Mouse (Mus musculus): Measurements from ENCODE around the gene Kif27. TPM values are rescaled to one million over a fixed set of nuclear protein-coding genes. Genes with fewer than 3 reads are reported as not detected.
A peak's percentile ranks its signal among the peaks of the same experiment; 100 is the strongest.
"Not testable (repeated sequence)": the region's sequence is repeated elsewhere in the genome, so short reads cannot be mapped to it uniquely, and the experiment has no call there.

Kif27 gene
- polyA plus RNA-seq, 1 experiment, result 60.5 TPM

DNA sequence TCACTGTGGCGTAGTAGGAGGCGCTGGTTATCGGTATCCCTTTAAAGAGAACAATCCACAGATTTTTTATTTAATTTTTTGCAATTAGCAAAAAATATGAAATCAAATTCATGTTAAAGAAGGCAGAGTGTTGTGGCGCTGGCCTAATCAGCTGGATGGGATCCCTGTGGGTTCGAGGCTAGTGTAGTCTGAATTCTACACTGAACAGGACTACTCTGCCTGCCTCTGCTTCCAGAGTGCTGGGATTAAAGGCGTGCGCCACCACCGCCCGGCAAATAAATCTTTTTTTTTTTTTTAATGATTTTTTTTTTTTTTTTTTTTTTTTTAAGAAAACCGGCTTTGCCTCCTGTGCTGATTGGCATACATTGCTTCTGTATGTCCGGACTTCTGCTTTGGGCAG lies 25.4 kb upstream of the Kif27 start:
- no peaks in the 10 kb centered on the region for H3K27me3 ChIP-seq (ENCODE audit: control insufficient read depth, insufficient read depth, low read length)
- H3K36me3 ChIP-seq (ENCODE audit: control insufficient read depth, insufficient read depth, low read length), result no peaks in the 10 kb centered on the region
- H3K4me3 ChIP-seq (ENCODE audit: control insufficient read depth, low read depth, low read length), result peak overlapping the region; percentile 92
- peaks cover 3% of the 10 kb centered on the region; the same call in 1 of the 2 replicates for H3K4me1 ChIP-seq (ENCODE audit: control insufficient read depth, insufficient read depth, low read length)
- no peak overlapping the region; the same call in 1 of the 2 replicates for H3K27ac ChIP-seq (ENCODE audit: control insufficient read depth, insufficient read depth, low read depth, low read length)
- TF ChIP-seq CTCF (IDR thresholded peaks at IDR 0.05; ENCODE audit: control insufficient read depth, insufficient read depth, insufficient replicate concordance, low read depth, low read length), result no peak
- TF ChIP-seq POLR2A (IDR thresholded peaks at IDR 0.05; ENCODE audit: control insufficient read depth, low read depth, low read length), result no peak

GRCm38 (mm10) chr13:58373153-58373470 lies 14.2 kb upstream of the Kif27 start:
- H3K4me3 ChIP-seq (ENCODE audit: control insufficient read depth, low read depth, low read length), result no peak overlapping the region
- H3K4me1 ChIP-seq (ENCODE audit: control insufficient read depth, insufficient read depth, low read length), result no peaks in the 10 kb centered on the region
- TF ChIP-seq CTCF (IDR thresholded peaks at IDR 0.05; ENCODE audit: control insufficient read depth, insufficient read depth, insufficient replicate concordance, low read depth, low read length) (no peak), POLR2A (IDR thresholded peaks at IDR 0.05; ENCODE audit: control insufficient read depth, low read depth, low read length) (no peak)
- H3K36me3 ChIP-seq (ENCODE audit: control insufficient read depth, insufficient read depth, low read length), result no peaks in the 10 kb centered on the region
- H3K27ac ChIP-seq (ENCODE audit: control insufficient read depth, insufficient read depth, low read depth, low read length), result no peak overlapping the region
- no peaks in the 10 kb centered on the region for H3K27me3 ChIP-seq (ENCODE audit: control insufficient read depth, insufficient read depth, low read length)

DNA sequence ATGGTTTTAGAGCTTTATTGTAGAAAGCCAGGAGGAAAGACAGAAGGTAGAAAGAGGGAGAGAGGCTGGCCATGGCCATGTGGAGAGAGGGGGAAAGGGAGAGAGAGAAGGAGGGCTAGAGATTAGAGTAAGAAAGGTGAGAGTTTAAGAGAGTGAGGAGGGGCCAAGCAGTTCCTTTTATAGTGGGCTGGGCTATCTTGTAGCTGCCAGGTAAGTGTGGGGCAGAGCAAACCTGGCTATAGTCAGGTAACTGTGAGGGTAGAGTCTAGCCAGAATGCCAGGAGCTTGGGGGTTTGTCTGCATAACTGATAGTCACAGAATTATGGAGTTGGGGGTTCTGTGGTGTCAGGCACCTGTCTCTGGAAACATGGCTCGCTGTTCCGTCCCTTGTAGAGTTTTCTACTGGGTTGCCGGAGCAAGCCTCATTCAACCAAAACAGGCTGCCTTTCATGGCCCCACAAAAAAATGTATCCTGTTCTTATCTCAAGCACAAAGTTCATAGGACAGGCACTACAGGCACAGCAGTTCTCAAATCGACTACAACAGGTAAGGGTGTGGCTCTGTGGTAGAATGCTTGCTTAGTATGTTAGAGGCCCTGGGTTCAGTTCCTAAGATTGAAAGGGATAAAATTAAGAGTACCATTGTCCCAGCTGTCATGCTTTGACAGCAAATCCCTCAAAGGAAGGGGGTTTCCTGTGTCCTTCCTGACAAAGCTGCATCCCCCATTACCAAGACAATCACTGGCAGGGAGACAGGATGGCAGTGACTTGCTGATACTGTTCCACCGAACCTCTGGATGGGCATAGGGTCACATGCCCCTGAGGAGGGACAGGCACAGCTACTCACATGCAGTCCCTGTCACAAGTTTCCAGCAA lies 13.6 kb upstream of the Kif27 start:
- TF ChIP-seq CTCF (IDR thresholded peaks at IDR 0.05; ENCODE audit: control insufficient read depth, insufficient read depth, insufficient replicate concordance, low read depth, low read length) (no peak), POLR2A (IDR thresholded peaks at IDR 0.05; ENCODE audit: control insufficient read depth, low read depth, low read length) (no peak)
- H3K27ac ChIP-seq (ENCODE audit: control insufficient read depth, insufficient read depth, low read depth, low read length), result no peak overlapping the region
- H3K27me3 ChIP-seq (ENCODE audit: control insufficient read depth, insufficient read depth, low read length), result no peaks in the 10 kb centered on the region
- no peaks in the 10 kb centered on the region for H3K4me1 ChIP-seq (ENCODE audit: control insufficient read depth, insufficient read depth, low read length)
- H3K36me3 ChIP-seq (ENCODE audit: control insufficient read depth, insufficient read depth, low read length), result no peaks in the 10 kb centered on the region
- no peak overlapping the region for H3K4me3 ChIP-seq (ENCODE audit: control insufficient read depth, low read depth, low read length)

- H3K4me1 ChIP-seq (ENCODE audit: control insufficient read depth, insufficient read depth, low read length), result no peaks in the 10 kb centered on the region; the same call in 1 of the 2 replicates
- no peaks in the 10 kb centered on the region for H3K36me3 ChIP-seq (ENCODE audit: control insufficient read depth, insufficient read depth, low read length)
- no peaks in the 10 kb centered on the region for H3K27me3 ChIP-seq (ENCODE audit: control insufficient read depth, insufficient read depth, low read length)
- H3K27ac ChIP-seq (ENCODE audit: control insufficient read depth, insufficient read depth, low read depth, low read length), result no peak overlapping the region
- H3K4me3 ChIP-seq (ENCODE audit: control insufficient read depth, low read depth, low read length), result no peak overlapping the region
- TF ChIP-seq POLR2A (IDR thresholded peaks at IDR 0.05; ENCODE audit: control insufficient read depth, low read depth, low read length) (no peak), CTCF (IDR thresholded peaks at IDR 0.05; ENCODE audit: control insufficient read depth, insufficient read depth, insufficient replicate concordance, low read depth, low read length) (no peak)
These were observed 9.9 kb upstream of the Kif27 start for GRCm38 (mm10) chr13:58368835-58369234.

GRCm38 (mm10) chr13:58367641-58368040 lies 8.7 kb upstream of the Kif27 start:
- H3K27me3 ChIP-seq (ENCODE audit: control insufficient read depth, insufficient read depth, low read length), result no peaks in the 10 kb centered on the region
- no peaks in the 10 kb centered on the region for H3K36me3 ChIP-seq (ENCODE audit: control insufficient read depth, insufficient read depth, low read length)
- no peak for TF ChIP-seq POLR2A (IDR thresholded peaks at IDR 0.05; ENCODE audit: control insufficient read depth, low read depth, low read length)
- TF ChIP-seq CTCF (IDR thresholded peaks at IDR 0.05; ENCODE audit: control insufficient read depth, insufficient read depth, insufficient replicate concordance, low read depth, low read length), result no peak
- H3K4me1 ChIP-seq (ENCODE audit: control insufficient read depth, insufficient read depth, low read length), result no peaks in the 10 kb centered on the region; the same call in 1 of the 2 replicates
- no peak overlapping the region for H3K4me3 ChIP-seq (ENCODE audit: control insufficient read depth, low read depth, low read length)
- H3K27ac ChIP-seq (ENCODE audit: control insufficient read depth, insufficient read depth, low read depth, low read length), result no peak overlapping the region

- Histone ChIP-seq H3K27ac (ENCODE audit: control insufficient read depth, insufficient read depth, low read depth, low read length) (no peak overlapping the region), H3K4me1 (ENCODE audit: control insufficient read depth, insufficient read depth, low read length) (no peaks in the 10 kb centered on the region; the same call in 1 of the 2 replicates), H3K27me3 (ENCODE audit: control insufficient read depth, insufficient read depth, low read length) (no peaks in the 10 kb centered on the region), H3K4me3 (ENCODE audit: control insufficient read depth, low read depth, low read length) (no peak overlapping the region), H3K36me3 (ENCODE audit: control insufficient read depth, insufficient read depth, low read length) (no peaks in the 10 kb centered on the region)
- TF ChIP-seq POLR2A (IDR thresholded peaks at IDR 0.05; ENCODE audit: control insufficient read depth, low read depth, low read length) (no peak), CTCF (IDR thresholded peaks at IDR 0.05; ENCODE audit: control insufficient read depth, insufficient read depth, insufficient replicate concordance, low read depth, low read length) (no peak)
These were observed 7.5 kb upstream of the Kif27 start for GRCm38 (mm10) chr13:58366373-58366772.

DNA sequence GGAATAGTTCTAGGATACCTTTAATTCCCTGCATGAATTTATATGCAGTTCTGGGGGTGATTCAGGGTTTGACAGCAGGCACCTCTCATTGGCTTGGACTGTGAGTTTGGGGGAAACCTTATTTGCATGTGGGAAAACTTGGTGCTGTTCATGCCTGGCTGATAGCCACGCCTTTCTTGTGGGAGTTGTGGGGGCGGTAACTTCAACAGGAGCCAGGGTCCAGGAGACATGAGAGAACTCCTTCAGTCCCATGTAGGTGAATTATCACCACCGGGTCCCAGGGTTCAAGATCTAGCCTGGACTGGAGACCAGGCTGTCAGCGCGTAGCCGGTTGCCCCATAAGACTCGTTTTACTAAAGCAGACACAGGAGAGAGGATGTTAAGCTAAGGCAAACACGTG lies 6.3 kb upstream of the Kif27 start:
- H3K27ac ChIP-seq (ENCODE audit: control insufficient read depth, insufficient read depth, low read depth, low read length); H3K4me3 ChIP-seq (ENCODE audit: control insufficient read depth, low read depth, low read length); H3K36me3 ChIP-seq (ENCODE audit: control insufficient read depth, insufficient read depth, low read length); H3K4me1 ChIP-seq (ENCODE audit: control insufficient read depth, insufficient read depth, low read length); H3K27me3 ChIP-seq (ENCODE audit: control insufficient read depth, insufficient read depth, low read length): not testable (repeated sequence)
